Mouse (Mus musculus) G1E (cell line): ENCODE data around the gene Ccni.

ENCODE experiments used
- CTCF ChIP-seq: IDR thresholded peaks from 2 replicates; pipeline ENCODE4 v1.5.1; 2012; ENCODE audit warnings: low read depth, low read length, inconsistent platforms, mixed read lengths
- GATA1 ChIP-seq: IDR thresholded peaks from 2 replicates; pipeline ENCODE4 v1.6.1; 2012; ENCODE audit warnings: borderline replicate concordance, low read length, inconsistent platforms, mixed read lengths
- POLR2AphosphoS5 ChIP-seq: IDR thresholded peaks from 2 replicates; pipeline ENCODE4 v1.6.1; 2012; ENCODE audit warnings: low read depth, low read length, inconsistent platforms; ENCODE audit not compliant: insufficient replicate concordance
- TAL1 ChIP-seq: conservative IDR thresholded peaks from 2 replicates; pipeline ENCODE4 v1.6.1; 2012; ENCODE audit warnings: low read depth, low read length, inconsistent platforms, mixed read lengths

DNA sequence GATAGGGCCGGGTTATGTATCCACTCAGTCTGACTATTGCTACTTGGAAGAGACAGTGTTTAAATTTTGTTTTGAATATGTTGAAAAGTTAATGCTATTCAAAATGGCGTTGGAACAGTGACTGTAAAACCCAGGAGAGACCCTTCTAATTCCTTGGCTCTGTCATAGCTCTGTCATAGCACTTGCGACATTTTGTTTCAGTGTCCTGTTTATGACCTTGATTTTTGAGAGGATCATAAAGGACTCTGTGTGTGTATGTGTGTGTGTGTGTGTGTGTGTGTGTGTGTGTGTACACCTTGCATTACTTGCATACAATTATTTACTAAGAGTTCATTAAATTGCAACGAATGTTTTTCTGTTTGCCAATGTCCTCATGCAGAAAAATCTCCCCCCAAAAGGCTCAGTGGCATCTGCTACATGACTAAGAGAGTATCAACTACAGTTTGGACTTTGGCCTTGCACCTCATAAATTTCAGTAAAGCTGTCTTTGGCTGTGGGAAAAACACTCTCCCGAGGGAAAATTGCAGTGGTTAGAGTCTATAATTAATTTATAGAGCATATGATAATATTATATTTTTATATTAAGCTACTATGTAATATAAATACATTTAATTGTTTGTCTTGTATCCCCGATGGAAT lies 43.8 kb upstream of the Ccni start:
- TF ChIP-seq CTCF = no peak
- TF ChIP-seq GATA1 = no peak
- no peak for TF ChIP-seq POLR2AphosphoS5
- TF ChIP-seq TAL1 = no peak
